Mouse (Mus musculus) neural tube, embryonic 12.5 days (tissue): ENCODE data around the gene Trio. TPM values are rescaled to one million over a fixed set of nuclear protein-coding genes. Genes with fewer than 3 reads are reported as not detected.

Experiments
- ATAC-seq: fragments of 200-750 bp; cut with Nextera tagmentation; 2 replicates; pipeline ENCODE4 v1.8.0; 2017; ENCODE audit warnings: low read depth, mild to moderate bottlenecking, moderate TSS enrichment, moderate library complexity; ENCODE audit not compliant: low FRiP score
- H3K27ac ChIP-seq: fragments of 300-500 bp; sonication (generic); 2 replicates; pipeline ENCODE4 v1.5.1; 2016
- H3K27me3 ChIP-seq: fragments of 300-500 bp; sonication (generic); replicated peaks from 2 replicates; pipeline ENCODE4 v1.6.1; 2016; ENCODE audit warnings: mild to moderate bottlenecking
- H3K36me3 ChIP-seq: fragments of 300-500 bp; sonication (generic); 2 replicates; pipeline ENCODE4 v1.6.1; 2016; ENCODE audit warnings: mild to moderate bottlenecking
- H3K4me1 ChIP-seq: fragments of 300-500 bp; sonication (generic); 2 replicates; pipeline ENCODE4 v1.6.1; 2016
- H3K4me2 ChIP-seq: fragments of 300-500 bp; sonication (generic); replicated peaks from 2 replicates; pipeline ENCODE4 v1.6.1; 2016; ENCODE audit warnings: mild to moderate bottlenecking
- H3K4me3 ChIP-seq: fragments of 300-500 bp; sonication (generic); 2 replicates; pipeline ENCODE4 v1.5.1; 2016
- H3K9ac ChIP-seq: fragments of 300-500 bp; sonication (generic); 2 replicates; pipeline ENCODE4 v1.6.1; 2016; ENCODE audit warnings: mild to moderate bottlenecking
- H3K9me3 ChIP-seq: fragments of 300-500 bp; sonication (generic); 2 replicates; pipeline ENCODE4 v1.6.1; 2016; ENCODE audit warnings: mild to moderate bottlenecking
- WGBS: fragments of 180-500 bp; shearing (Covaris S2); methylation state at CpG from one replicate; pipeline ENCODE4 v1.1.7; 2016; 5-methylcytosine and 5-hydroxymethylcytosine counted together
- polyA plus RNA-seq: library from polyadenylated mRNA; unstranded; fragments of >200 nt; fragmentation: Nextera tagmentation; extraction: Ambion mirVana; gene quantifications from 2 replicates; pipeline ENCODE4 v1.2.1, GENCODE M21; 2016

Gene Trio
- polyA plus RNA-seq, 1 experiment from 2014 or later = 38.1 TPM

DNA sequence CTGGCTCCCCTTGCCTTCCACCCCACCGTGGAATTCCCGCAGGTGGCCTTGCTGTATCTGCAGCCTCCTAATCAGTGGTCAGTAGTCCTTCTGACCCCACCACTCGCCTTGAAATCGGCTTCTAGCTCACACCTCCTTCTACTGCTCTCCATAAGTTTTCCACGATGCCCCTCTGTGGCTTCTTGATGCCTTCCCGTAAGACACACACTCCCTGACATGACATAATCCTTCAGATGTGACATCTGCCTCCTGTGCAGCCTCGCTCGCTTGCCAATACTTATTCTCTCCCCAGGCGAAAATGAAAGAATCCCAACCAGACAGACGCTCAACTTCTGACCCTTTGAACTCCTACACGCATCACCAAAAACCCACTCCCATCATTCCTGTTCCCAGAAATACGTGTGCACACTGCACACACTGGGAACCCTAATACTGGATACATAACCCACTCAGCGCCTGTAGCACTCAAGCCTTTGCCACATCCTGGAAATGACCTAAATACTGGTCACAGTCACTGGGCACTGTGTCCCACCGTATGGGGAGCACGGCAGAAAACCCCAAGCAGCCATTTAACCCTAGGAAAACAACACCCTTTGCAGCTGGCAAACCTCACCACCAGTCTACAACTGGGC is 100.5 kb downstream of the Trio start:
- 0 out of 2 replicates have a peak overlapping the region, but pooled peaks have one; percentile 23 for H3K9ac ChIP-seq
- ATAC-seq = no peak

DNA sequence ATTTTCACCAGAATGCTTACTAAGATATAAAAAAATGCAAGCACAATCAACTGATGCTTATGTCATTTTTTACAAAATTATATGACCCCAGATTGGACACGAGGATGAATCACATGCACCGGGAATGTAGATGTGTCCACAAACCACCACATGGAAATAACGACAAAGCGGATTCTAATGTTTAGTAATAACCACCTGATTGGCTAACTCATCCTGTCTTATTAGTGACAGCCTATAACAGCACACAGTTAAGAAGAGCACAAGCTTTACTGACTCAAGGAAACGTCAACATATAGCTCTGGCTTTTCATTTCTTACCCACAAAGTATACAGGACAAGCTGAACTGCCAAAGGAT is 101.7 kb downstream of the Trio start:
- Histone ChIP-seq H3K36me3 (no peaks in the 10 kb centered on the region), H3K9me3 (no peaks in the 10 kb centered on the region), H3K9ac (0 out of 2 replicates have a peak overlapping the region, but pooled peaks have one; percentile 42), H3K4me2 (peak overlapping the region; percentile 57), H3K27me3 (no peaks in the 10 kb centered on the region), H3K4me1 (peaks cover 55% of the 10 kb centered on the region), H3K27ac (no peak overlapping the region), H3K4me3 (peak overlapping the region; percentile 20; the same call in 1 of the 2 replicates)
- peak; percentile 37 for ATAC-seq
- 21% methylated on average over 5 of the region's 5 CpGs for WGBS

More for the DNA sequence above, 100.5 kb downstream of the Trio start:
- H3K27me3 ChIP-seq = no peaks in the 10 kb centered on the region
- peaks cover 51% of the 10 kb centered on the region for H3K4me1 ChIP-seq
- H3K36me3 ChIP-seq = no peaks in the 10 kb centered on the region
- H3K4me2 ChIP-seq = peak overlapping the region; percentile 3
- H3K27ac ChIP-seq = 0 out of 2 replicates have a peak overlapping the region, but pooled peaks have one; percentile 3
- no peak overlapping the region for H3K4me3 ChIP-seq
- no peaks in the 10 kb centered on the region for H3K9me3 ChIP-seq
- WGBS = 24% methylated on average over 15 of the region's 15 CpGs

DNA sequence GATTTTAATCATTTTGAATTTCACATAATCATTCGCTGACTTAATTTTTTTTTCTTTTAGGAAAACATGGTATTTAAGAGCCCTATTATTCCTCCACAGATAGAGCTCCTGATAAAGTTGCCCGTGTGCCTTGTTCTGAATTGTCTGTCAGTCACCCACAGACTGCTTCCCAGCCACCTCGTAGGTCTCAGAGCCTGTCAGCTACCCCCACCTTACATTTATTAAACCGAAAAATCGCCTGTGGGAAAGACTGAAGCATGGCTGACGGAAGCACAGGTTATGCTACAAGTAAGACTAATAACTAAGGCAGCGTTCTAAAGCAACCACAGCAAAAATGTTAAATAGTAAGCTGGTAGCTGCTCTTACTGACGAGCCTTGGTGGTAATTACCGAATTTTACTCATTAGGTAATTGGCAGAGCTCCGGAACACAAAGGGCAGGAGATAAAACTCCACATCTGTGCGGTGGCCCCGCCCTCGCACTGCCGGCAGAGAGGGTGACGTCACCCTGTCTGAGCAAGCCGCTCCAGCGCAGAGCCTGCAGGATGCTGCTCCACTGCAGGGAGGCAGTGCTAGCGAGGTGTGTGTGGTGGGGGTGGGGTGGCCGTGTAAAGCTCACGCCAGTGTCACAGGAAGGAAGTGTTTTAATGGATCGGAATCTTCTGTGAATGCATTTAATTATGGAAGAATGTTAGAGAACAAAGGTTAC is 102.2 kb downstream of the Trio start:
- Histone ChIP-seq H3K27me3 (no peaks in the 10 kb centered on the region), H3K36me3 (peaks cover 1% of the 10 kb centered on the region; the same call in 1 of the 2 replicates), H3K4me1 (peaks cover 53% of the 10 kb centered on the region), H3K9ac (peak overlapping the region; percentile 42), H3K27ac (no peak overlapping the region), H3K4me3 (peak overlapping the region; percentile 20), H3K4me2 (peak overlapping the region; percentile 57), H3K9me3 (no peaks in the 10 kb centered on the region)
- peak; percentile 93 for ATAC-seq
- WGBS = 8% methylated on average over 21 of the region's 21 CpGs

DNA sequence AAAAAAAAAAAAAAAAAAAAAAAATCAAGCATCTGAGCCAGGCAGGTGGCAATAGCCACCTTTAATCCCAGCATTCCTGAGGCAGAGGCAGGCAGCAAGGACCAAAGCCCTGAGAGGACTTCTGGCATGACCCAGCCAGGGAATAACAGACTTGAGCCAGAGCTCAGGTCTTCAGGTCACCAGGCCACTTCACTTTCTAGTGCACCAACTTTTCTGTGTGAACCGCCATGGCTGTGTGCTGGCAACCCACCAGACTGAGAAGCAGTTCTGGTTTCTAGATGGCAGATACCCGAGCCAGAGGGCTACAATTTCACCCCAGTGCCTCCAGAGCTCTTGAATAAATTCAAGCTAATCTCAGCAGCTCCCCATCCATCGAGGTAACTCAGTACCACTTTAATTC is 104.9 kb downstream of the Trio start:
- no peak for ATAC-seq
- Histone ChIP-seq H3K36me3 (peaks cover 4% of the 10 kb centered on the region; the same call in 1 of the 2 replicates), H3K4me2 (no peak overlapping the region), H3K27ac (no peak overlapping the region), H3K27me3 (no peaks in the 10 kb centered on the region), H3K4me1 (peaks cover 37% of the 10 kb centered on the region), H3K9me3 (no peaks in the 10 kb centered on the region), H3K4me3 (no peak overlapping the region), H3K9ac (no peak overlapping the region)
- 67% methylated on average over 3 of the region's 3 CpGs for WGBS

DNA sequence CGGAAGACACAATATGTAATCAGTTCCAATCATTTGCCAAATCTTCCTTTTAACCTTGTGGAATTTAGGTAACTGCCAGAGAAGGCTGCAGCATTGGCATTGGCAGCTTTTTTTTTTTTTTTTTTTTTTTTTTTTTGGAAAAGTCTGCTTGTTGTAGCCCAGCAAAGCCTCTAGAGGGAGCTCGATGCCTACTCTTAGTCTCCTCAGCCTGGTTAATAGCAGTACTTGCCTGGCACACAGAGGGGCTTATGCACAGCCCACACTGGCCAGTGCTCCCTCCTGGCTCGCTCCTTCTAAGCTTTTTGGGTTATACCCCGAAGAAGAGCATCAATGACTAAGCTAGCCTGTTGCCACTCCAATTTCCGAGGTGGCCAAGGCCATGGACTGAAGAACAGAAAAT is 106.1 kb downstream of the Trio start:
- H3K4me1 ChIP-seq = peaks cover 25% of the 10 kb centered on the region
- WGBS = 19% methylated on average over 5 of the region's 5 CpGs
- H3K36me3 ChIP-seq = peaks cover 4% of the 10 kb centered on the region; the same call in 1 of the 2 replicates
- H3K4me3 ChIP-seq = no peak overlapping the region
- H3K9ac ChIP-seq = no peak overlapping the region
- H3K9me3 ChIP-seq = no peaks in the 10 kb centered on the region
- no peak overlapping the region for H3K27ac ChIP-seq
- no peaks in the 10 kb centered on the region for H3K27me3 ChIP-seq
- no peak overlapping the region for H3K4me2 ChIP-seq
- peak; percentile 59; the same call in 1 of the 2 replicates for ATAC-seq

DNA sequence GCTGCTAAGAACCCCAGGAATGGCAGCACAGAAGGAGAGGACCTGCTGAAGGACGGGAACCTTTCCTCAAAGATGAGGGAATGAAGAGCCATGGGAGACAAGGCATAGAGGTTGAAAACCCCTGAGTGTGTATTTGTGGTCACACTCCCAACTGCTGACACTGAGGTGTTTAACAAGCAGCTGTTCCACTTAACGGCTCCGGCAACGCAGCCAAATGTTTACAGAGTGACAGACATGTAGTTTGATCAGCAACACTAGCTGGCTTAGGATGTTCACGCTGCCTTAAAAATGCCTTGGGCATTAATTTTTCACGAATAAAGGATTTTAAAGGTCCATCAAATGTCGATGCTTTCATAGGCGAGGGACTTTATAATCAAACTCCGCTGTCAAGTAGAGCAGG is 106.8 kb downstream of the Trio start:
- no peak for ATAC-seq
- WGBS = 83% methylated on average over 9 of the region's 9 CpGs
- Histone ChIP-seq H3K36me3 (peaks cover 4% of the 10 kb centered on the region; the same call in 1 of the 2 replicates), H3K4me3 (no peak overlapping the region), H3K27ac (no peak overlapping the region), H3K27me3 (no peaks in the 10 kb centered on the region), H3K9ac (no peak overlapping the region), H3K4me2 (no peak overlapping the region), H3K9me3 (no peaks in the 10 kb centered on the region), H3K4me1 (peaks cover 19% of the 10 kb centered on the region)

DNA sequence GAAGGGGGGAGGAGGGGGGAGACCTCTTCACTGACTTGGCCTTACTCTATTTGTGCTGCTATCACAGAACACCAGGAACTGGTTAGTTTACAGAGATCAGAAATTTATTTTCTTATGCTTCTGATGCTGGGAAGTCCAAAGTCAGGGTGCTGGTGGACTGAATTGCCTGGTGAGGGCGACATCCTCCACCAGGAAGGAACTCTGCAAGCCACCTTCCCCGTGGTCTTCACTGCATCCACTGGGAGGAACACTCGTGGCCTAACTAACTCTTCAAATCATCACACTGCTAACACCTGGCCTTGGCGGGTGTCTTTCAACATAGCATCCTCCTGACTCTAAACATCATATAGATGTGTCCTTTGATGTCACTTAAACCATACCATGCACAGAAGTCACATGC is 109.4 kb downstream of the Trio start:
- Histone ChIP-seq H3K4me3 (no peak overlapping the region), H3K27ac (no peak overlapping the region), H3K36me3 (peaks cover 7% of the 10 kb centered on the region), H3K4me1 (0 out of 2 replicates have a peak, but pooled peaks cover 3% of the 10 kb centered on the region), H3K9ac (no peak overlapping the region), H3K9me3 (no peaks in the 10 kb centered on the region), H3K27me3 (no peaks in the 10 kb centered on the region), H3K4me2 (no peak overlapping the region)
- WGBS = 56% methylated on average over 4 of the region's 4 CpGs
- ATAC-seq = no peak

DNA sequence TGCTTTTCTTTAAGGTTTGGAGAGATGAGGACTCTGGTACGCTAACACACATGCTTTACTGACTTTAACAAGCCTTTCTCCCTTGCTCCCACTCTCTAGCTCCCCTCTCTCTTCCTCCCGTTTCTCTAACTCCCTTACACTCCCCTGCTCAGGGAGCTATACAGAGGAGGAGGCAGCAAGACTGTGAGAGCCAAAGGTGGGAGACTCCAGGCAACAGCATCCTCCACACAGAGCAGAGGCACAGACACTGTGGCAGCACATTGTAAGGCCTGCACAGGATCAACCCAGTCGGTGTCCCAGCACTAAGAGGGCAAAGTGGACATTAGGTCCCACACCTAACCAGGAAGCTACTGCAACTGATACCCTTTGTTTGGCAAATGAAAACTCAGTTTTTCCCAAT is 112.6 kb downstream of the Trio start:
- H3K27me3 ChIP-seq = no peaks in the 10 kb centered on the region
- H3K4me3 ChIP-seq = no peak overlapping the region
- peaks cover 4% of the 10 kb centered on the region; the same call in 1 of the 2 replicates for H3K36me3 ChIP-seq
- H3K9me3 ChIP-seq = no peaks in the 10 kb centered on the region
- no peak for ATAC-seq
- H3K9ac ChIP-seq = no peak overlapping the region
- H3K27ac ChIP-seq = no peak overlapping the region
- no peak overlapping the region for H3K4me2 ChIP-seq
- WGBS = 70% methylated on average over 3 of the region's 3 CpGs
- H3K4me1 ChIP-seq = no peaks in the 10 kb centered on the region

DNA sequence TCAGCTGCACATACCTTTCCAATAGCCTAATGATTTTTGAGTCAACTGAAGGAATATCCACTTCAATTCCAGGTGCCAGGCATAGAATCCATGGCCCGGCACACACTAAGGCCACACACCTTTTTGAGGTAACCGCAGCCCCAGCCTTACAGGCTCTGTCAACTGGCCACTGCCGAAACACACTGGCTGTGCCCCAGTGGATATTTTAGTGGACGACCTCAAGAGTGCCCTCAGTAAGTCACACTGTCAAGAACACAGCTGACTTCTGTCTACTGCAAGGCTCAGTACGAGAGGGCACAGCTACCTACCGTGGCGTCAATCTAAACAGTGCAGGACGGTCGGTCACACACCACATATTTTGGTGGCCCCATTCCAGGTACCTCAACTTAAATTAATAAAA is 114.5 kb downstream of the Trio start:
- no peaks in the 10 kb centered on the region for H3K9me3 ChIP-seq
- WGBS = 91% methylated on average over 9 of the region's 9 CpGs
- no peak overlapping the region for H3K27ac ChIP-seq
- no peak overlapping the region for H3K4me2 ChIP-seq
- H3K4me1 ChIP-seq = no peaks in the 10 kb centered on the region
- no peak overlapping the region for H3K4me3 ChIP-seq
- H3K27me3 ChIP-seq = no peaks in the 10 kb centered on the region
- ATAC-seq = no peak
- H3K9ac ChIP-seq = no peak overlapping the region
- H3K36me3 ChIP-seq = peaks cover 4% of the 10 kb centered on the region; the same call in 1 of the 2 replicates

DNA sequence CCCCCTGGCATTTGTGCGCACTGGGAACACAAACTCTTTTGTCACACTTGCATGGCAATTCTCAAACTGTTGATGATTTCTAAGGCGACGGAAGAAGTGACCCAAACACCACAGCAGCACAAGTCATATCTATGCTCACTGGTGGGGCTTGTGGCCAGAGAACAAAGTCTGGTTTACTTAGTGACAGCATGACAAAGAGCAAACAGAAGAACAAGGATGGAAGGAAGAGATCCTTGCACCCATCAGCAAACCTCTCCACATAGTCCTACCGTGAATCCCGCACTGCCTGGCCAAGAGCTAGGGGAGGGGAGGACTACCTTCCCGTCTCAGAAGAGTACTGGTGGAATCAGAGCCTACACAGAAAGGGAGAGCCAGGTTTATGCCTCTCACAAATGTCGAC is 115.5 kb downstream of the Trio start:
- H3K9ac ChIP-seq = no peak overlapping the region
- H3K9me3 ChIP-seq = no peaks in the 10 kb centered on the region
- 90% methylated on average over 7 of the region's 7 CpGs for WGBS
- ATAC-seq = no peak
- H3K4me1 ChIP-seq = no peaks in the 10 kb centered on the region
- H3K4me3 ChIP-seq = no peak overlapping the region
- no peak overlapping the region for H3K27ac ChIP-seq
- peaks cover 4% of the 10 kb centered on the region; the same call in 1 of the 2 replicates for H3K36me3 ChIP-seq
- no peak overlapping the region for H3K4me2 ChIP-seq
- H3K27me3 ChIP-seq = no peaks in the 10 kb centered on the region

DNA sequence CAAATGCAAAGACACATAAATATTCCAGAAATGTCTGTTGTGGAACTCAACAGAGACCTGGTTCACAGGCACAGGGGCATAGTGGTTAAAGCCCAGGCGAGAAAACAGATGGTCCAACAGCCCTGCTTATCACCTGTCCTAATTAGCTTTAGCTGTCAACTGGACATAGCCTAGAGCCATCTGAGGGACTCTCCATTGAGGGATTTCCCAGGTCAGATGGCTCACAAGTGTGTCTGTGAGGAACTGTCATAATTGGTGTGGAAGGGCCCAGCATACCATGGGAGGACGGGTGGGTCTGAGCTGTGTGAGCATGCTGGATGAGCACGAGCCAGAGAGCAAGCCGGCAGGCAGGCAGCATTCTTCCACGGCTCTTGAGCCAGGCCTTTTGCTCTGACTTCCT is 118.0 kb downstream of the Trio start:
- H3K4me2 ChIP-seq = no peak overlapping the region
- no peaks in the 10 kb centered on the region for H3K27me3 ChIP-seq
- ATAC-seq = no peak
- no peak overlapping the region for H3K27ac ChIP-seq
- H3K36me3 ChIP-seq = peaks cover 6% of the 10 kb centered on the region; the same call in 1 of the 2 replicates
- 62% methylated on average over 5 of the region's 5 CpGs for WGBS
- H3K9me3 ChIP-seq = no peaks in the 10 kb centered on the region
- peaks cover 7% of the 10 kb centered on the region for H3K4me1 ChIP-seq
- no peak overlapping the region for H3K4me3 ChIP-seq
- H3K9ac ChIP-seq = no peak overlapping the region

DNA sequence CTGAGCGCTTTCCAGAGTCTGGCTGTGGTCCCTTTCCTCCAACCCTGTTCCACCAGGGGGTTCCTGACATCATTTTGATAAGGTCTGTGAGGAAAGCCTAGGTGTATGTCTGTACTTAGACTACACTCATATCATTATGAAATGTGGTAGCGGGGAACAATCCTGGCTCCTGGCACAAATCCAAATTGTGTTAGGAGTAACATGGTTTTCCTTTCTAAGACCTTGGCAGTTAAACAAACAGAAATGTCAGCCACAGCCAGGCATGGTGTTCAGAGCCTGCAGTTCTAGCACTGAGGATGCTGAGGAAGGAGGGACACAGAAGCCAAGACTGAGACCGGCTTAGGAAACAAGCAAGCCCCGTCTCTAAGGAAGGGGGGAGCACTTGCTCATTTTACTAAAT is 119.2 kb downstream of the Trio start:
- no peak overlapping the region for H3K4me3 ChIP-seq
- H3K4me1 ChIP-seq = peaks cover 10% of the 10 kb centered on the region
- no peak overlapping the region for H3K4me2 ChIP-seq
- H3K27me3 ChIP-seq = no peaks in the 10 kb centered on the region
- no peak for ATAC-seq
- H3K9me3 ChIP-seq = no peaks in the 10 kb centered on the region
- H3K27ac ChIP-seq = no peak overlapping the region
- 87% methylated on average over 4 of the region's 4 CpGs for WGBS
- H3K36me3 ChIP-seq = peaks cover 8% of the 10 kb centered on the region; the same call in 1 of the 2 replicates
- H3K9ac ChIP-seq = no peak overlapping the region
